Mouse (Mus musculus): ENCODE data around the gene Ppp3cb.

GRCm38 (mm10) chr14:20451765-20452331 is 94.5 kb downstream of the Ppp3cb start, which contains the start of gene Cfap70:
- TF ChIP-seq CTCF (IDR thresholded peaks at IDR 0.05; ENCODE audit: insufficient read depth, low read depth, low read length) (no peak), POLR2A (IDR thresholded peaks at IDR 0.05; ENCODE audit: insufficient read depth, low read depth, low read length) (no peak)
